Mouse (Mus musculus): Measurements from ENCODE around the gene Klc4. TPM values are rescaled to one million over a fixed set of nuclear protein-coding genes. Genes with fewer than 3 reads are reported as not detected.

Gene Klc4
- 3.4 and 3.5 TPM in 2 replicates for polyA plus RNA-seq (2012; rRNA removed)
- polyA plus RNA-seq (2014; fragmentation: Nextera tagmentation; extraction: Ambion mirVana): 5.2 and 5.5 TPM in 2 replicates

DNA sequence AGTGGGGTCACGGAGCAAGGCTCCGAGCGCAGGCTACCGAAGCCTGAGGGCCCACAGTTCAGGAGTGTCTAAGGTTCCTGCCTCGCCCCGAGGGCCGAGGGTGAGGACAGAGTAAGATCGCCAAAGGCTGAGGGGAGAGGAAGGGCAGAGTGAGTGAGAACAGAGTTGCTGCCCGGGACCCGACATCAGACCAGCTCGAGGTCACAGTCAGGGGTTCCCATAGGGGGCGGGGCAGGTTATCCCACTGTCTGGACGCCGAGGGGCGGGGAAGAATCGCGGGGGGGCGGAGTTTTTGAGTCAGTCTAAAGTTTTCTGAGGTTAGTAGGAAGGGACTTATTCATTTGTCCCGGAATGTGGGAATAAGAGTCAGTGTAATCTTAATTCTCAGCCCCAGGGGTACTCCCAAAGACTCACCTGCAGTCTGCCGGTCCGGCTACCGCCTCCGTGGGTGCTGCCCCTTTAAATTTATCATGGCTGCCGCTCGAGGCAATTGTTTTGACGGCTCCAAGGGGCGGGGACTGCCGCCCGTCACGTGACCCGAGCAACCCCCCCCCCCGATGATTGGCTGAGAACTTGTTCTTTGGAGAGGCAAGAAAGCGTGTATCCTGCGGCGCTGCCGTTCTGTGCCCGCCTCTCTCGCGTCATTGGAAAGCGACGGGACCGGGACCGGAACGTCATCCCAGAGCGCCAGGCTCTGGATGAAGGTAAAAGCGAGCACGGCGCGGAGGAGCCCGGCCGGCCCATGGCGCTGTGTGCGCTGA, at the start of gene Klc4, which contains the start of gene Mrpl2:
TSS of gene Klc4 (minus strand) at position 462 of the 761 bp plus-strand sequence.
TSS of gene Mrpl2 (plus strand) at position 669 of the 761 bp plus-strand sequence.
- H3K4me2 ChIP-seq (ENCODE audit: low read depth): peak within 1 kb of the TSS; percentile 99
- WGBS (ENCODE audit: insufficient replicate concordance): under 1% methylated on average over 53 of the region's 53 CpGs
- peak within 1 kb of the TSS; percentile 71 for H3K9ac ChIP-seq (replicated peaks)
- DNase-seq (ENCODE audit: low read depth in 3 of 3, low spot score in 3 of 3) (peak; percentile 97 to 98 (median 97)), ATAC-seq (ENCODE audit: insufficient read depth) (peak; percentile 81)
- peak within 1 kb of the TSS; percentile 88 to 95 for H3K4me3 ChIP-seq (ENCODE audit: insufficient read depth in 1 of 2, low read depth in 2 of 2, low read length in 2 of 2)
- H3K9me3 ChIP-seq (ENCODE audit: control insufficient read depth, low read length): no peaks in the 10 kb centered on the region
- no peaks in the 10 kb centered on the region; the same call in 1 of the 2 replicates for H3K36me3 ChIP-seq (replicated peaks; ENCODE audit: control insufficient read depth, insufficient read depth, low read depth)
- peak within 1 kb of the TSS; percentile 65 for H3K27ac ChIP-seq
- peaks cover 12 to 21% of the 10 kb centered on the region in 2 experiments for H3K4me1 ChIP-seq (replicated peaks; ENCODE audit: control insufficient read depth in 2 of 2, insufficient read depth in 2 of 2, low read length in 1 of 2)
- TF ChIP-seq EP300 (IDR thresholded peaks at IDR 0.05; ENCODE audit: low read depth): no peak
- H3K27me3 ChIP-seq (ENCODE audit: control insufficient read depth, insufficient read depth, low read length): no peaks in the 10 kb centered on the region

DNA sequence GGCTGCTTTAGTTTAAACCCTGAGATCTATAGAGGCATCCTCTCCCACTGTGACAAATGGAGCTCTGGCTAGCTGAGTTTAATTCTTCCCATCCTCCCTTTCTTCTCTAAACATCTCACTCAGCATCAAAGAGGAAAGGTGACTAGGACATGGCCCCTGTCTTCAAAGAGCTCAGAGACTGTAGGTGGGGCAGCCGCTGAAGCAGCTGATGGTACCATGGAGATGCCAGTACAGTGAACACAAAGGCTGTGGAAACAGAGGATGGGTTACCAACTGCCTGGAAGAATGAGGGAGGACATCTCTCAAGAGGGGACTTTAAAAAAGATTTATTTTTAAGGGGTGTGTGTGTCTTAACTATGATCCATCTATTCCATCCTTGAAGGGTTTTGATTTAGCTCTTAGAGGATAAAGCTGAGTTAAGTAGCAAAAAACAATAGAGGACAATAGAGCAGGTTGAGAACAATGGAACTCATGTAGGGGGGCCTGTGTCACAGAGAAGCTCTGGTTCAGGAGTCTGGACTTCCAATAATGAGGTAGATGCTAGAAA, 48.8 kb upstream of the Klc4 start:
- Histone ChIP-seq H3K27ac (no peak overlapping the region), H3K4me1 (replicated peaks; ENCODE audit: control insufficient read depth in 2 of 2, insufficient read depth in 2 of 2, low read length in 1 of 2) (peaks cover 0 to 6% of the 10 kb centered on the region in 2 experiments; a peak in 2 of 4 replicates), H3K27me3 (ENCODE audit: control insufficient read depth, insufficient read depth, low read length) (no peaks in the 10 kb centered on the region), H3K9me3 (ENCODE audit: control insufficient read depth, low read length) (no peaks in the 10 kb centered on the region), H3K4me2 (ENCODE audit: low read depth) (no peak overlapping the region), H3K4me3 (ENCODE audit: insufficient read depth in 1 of 2, low read depth in 2 of 2, low read length in 2 of 2) (no peak overlapping the region), H3K9ac (replicated peaks) (no peak overlapping the region), H3K36me3 (replicated peaks; ENCODE audit: control insufficient read depth, insufficient read depth, low read depth) (no peaks in the 10 kb centered on the region)
- DNase-seq (ENCODE audit: low read depth in 3 of 3, low spot score in 3 of 3) (no peak), ATAC-seq (ENCODE audit: insufficient read depth) (no peak)
- TF ChIP-seq CTCF (IDR thresholded peaks at IDR 0.05; ENCODE audit: low read depth): no peak
- TF ChIP-seq EP300 (IDR thresholded peaks at IDR 0.05; ENCODE audit: low read depth): no peak
- 84% methylated on average over 1 of the region's 1 CpGs for WGBS (ENCODE audit: insufficient replicate concordance)

DNA sequence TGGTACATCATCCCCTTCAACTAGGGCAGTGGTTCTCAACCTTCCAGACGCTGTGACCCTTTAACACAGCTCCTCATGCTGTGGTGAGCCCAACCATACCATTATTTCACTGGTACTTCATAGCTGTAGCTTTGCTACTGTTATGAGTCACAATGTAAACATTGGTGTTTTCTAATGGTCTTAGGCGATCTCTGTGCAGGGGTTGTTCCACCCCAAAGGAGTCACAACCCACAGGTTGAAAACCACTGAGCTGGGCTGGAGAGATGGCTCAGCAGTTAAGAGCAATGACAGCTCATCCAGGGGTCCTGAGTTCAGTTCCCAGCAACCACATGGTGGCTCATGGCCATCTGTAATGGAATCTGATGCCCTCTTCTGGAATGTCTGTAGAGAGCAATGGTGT, 45.6 kb upstream of the Klc4 start:
- DNase-seq (ENCODE audit: low read depth in 3 of 3, low spot score in 3 of 3) (no peak), ATAC-seq (ENCODE audit: insufficient read depth) (no peak)
- no peak for TF ChIP-seq EP300 (IDR thresholded peaks at IDR 0.05; ENCODE audit: low read depth)
- TF ChIP-seq CTCF (IDR thresholded peaks at IDR 0.05; ENCODE audit: low read depth): no peak
- Histone ChIP-seq H3K4me3 (ENCODE audit: insufficient read depth in 1 of 2, low read depth in 2 of 2, low read length in 2 of 2) (no peak overlapping the region), H3K9ac (replicated peaks) (no peak overlapping the region), H3K4me2 (ENCODE audit: low read depth) (no peak overlapping the region), H3K36me3 (replicated peaks; ENCODE audit: control insufficient read depth, insufficient read depth, low read depth) (no peaks in the 10 kb centered on the region), H3K9me3 (ENCODE audit: control insufficient read depth, low read length) (no peaks in the 10 kb centered on the region), H3K4me1 (replicated peaks; ENCODE audit: control insufficient read depth in 2 of 2, insufficient read depth in 2 of 2, low read length in 1 of 2) (peaks cover 0 to 6% of the 10 kb centered on the region in 2 experiments; a peak in 2 of 4 replicates), H3K27me3 (ENCODE audit: control insufficient read depth, insufficient read depth, low read length) (no peaks in the 10 kb centered on the region), H3K27ac (no peak overlapping the region)
- 81% methylated on average over 2 of the region's 2 CpGs for WGBS (ENCODE audit: insufficient replicate concordance)

DNA sequence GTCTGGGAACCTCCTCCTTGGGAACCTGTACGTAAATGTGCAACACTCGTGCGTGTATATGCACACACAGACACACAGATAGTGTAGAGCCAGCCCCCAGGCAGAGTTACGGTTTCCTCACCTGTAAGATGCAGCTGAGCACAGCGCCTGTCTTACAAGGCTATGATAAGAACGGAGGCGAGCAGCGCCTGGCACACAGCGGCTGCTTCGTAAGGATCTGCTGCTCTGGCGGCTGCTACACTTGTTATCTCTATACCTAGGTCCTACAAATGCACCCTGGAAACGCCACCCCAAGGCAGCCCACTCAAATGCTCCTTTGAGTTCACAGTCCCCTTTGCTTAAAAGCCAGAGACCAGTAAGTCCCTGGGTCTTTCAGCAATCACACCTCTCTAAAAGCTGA, 44.8 kb upstream of the Klc4 start:
- no peak for DNase-seq (ENCODE audit: low read depth in 3 of 3, low spot score in 3 of 3)
- Histone ChIP-seq H3K4me3 (ENCODE audit: insufficient read depth in 1 of 2, low read depth in 2 of 2, low read length in 2 of 2) (no peak overlapping the region), H3K4me1 (replicated peaks; ENCODE audit: control insufficient read depth in 2 of 2, insufficient read depth in 2 of 2, low read length in 1 of 2) (peaks cover 0 to 6% of the 10 kb centered on the region in 2 experiments; a peak in 2 of 4 replicates), H3K9ac (replicated peaks) (no peak overlapping the region; the same call in 1 of the 2 replicates), H3K27ac (no peak overlapping the region), H3K9me3 (ENCODE audit: control insufficient read depth, low read length) (no peaks in the 10 kb centered on the region), H3K27me3 (ENCODE audit: control insufficient read depth, insufficient read depth, low read length) (no peaks in the 10 kb centered on the region), H3K36me3 (replicated peaks; ENCODE audit: control insufficient read depth, insufficient read depth, low read depth) (no peaks in the 10 kb centered on the region; the same call in 1 of the 2 replicates), H3K4me2 (ENCODE audit: low read depth) (peak overlapping the region; percentile 11)
- TF ChIP-seq EP300 (IDR thresholded peaks at IDR 0.05; ENCODE audit: low read depth) (no peak), CTCF (IDR thresholded peaks at IDR 0.05; ENCODE audit: low read depth) (no peak)
- WGBS (ENCODE audit: insufficient replicate concordance): 27% methylated on average over 12 of the region's 12 CpGs
- peak; percentile 78 for ATAC-seq (ENCODE audit: insufficient read depth)

DNA sequence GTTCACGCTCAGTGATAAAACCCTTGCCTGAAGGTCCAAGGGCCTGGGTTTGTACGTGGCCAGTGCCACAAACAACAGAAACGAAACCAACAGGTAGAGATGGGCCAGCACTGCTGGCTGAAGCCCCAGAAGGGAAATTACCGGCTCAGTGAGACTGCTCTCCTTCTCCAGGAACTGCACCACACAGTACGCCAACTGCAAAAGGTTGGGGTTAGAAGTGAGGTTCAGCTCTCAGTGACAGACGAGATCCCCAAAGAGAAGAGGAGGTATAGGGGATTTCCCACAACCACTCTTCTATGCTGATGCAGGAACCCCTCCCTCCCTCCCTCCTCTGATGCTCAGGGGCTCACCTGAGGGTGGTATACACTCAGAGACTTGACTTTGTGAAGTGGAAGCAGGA, 40.1 kb upstream of the Klc4 start:
- H3K4me3 ChIP-seq (ENCODE audit: insufficient read depth in 1 of 2, low read depth in 2 of 2, low read length in 2 of 2): no peak overlapping the region
- no peak for ATAC-seq (ENCODE audit: insufficient read depth)
- H3K36me3 ChIP-seq (replicated peaks; ENCODE audit: control insufficient read depth, insufficient read depth, low read depth): peaks cover 11% of the 10 kb centered on the region

More for the DNA sequence above, 40.1 kb upstream of the Klc4 start:
- DNase-seq (ENCODE audit: low read depth in 3 of 3, low spot score in 3 of 3): no peak
- H3K9ac ChIP-seq (replicated peaks): no peak overlapping the region
- no peak for TF ChIP-seq EP300 (IDR thresholded peaks at IDR 0.05; ENCODE audit: low read depth)
- no peak for TF ChIP-seq CTCF (IDR thresholded peaks at IDR 0.05; ENCODE audit: low read depth)
- H3K4me2 ChIP-seq (ENCODE audit: low read depth): no peak overlapping the region
- H3K27me3 ChIP-seq (ENCODE audit: control insufficient read depth, insufficient read depth, low read length): no peaks in the 10 kb centered on the region
- H3K9me3 ChIP-seq (ENCODE audit: control insufficient read depth, low read length): no peaks in the 10 kb centered on the region
- 78% methylated on average over 6 of the region's 6 CpGs for WGBS (ENCODE audit: insufficient replicate concordance)
- peaks cover 5 to 9% of the 10 kb centered on the region in 2 experiments for H3K4me1 ChIP-seq (replicated peaks; ENCODE audit: control insufficient read depth in 2 of 2, insufficient read depth in 2 of 2, low read length in 1 of 2)
- H3K27ac ChIP-seq: no peak overlapping the region
